Mouse (Mus musculus): ENCODE results near the gene Tmprss6.
A peak's percentile ranks its signal among the peaks of the same experiment; 100 is the strongest.

Gene Tmprss6

DNA sequence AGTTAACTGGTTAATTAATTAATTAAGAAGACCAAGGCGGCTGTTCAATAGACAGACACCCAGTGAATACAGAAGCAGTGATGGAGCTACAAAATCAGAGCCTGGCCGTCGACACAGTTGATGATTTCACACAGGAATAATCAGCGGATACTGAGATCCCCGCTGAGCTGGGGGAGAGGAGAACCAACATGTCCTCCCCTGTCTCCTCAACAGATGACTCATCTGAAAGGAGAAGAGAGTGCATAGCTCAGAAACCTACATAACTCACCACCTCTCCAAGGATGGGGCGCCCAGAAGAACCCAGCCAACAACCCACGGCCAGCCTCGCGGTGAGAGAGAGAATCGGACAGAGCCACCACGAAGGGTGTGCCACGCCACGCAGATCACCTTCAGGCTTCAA, 48.0 kb downstream of the Tmprss6 start:
- DNase-seq (ENCODE audit: low spot score): no peak

DNA sequence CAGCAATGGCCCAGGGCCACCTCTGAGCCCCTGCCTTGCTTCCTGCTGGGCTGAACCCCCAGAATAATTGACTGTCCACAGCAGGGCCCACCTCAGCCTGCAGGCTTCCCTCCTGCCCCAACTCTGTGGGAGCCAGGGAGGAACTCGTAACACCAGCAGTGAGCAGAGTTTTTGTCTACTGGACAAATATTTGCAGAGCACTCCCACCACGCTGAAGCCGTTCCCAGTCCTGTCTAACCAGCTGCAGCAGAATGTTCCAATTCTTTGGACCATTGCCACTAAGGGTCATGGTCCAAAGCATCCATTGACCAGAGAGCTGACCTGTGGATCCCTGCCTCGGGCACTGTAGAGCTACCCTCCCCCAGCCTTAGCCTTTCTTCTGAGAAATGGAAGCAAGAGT, 51.5 kb downstream of the Tmprss6 start:
- DNase-seq (ENCODE audit: low spot score): no peak

DNA sequence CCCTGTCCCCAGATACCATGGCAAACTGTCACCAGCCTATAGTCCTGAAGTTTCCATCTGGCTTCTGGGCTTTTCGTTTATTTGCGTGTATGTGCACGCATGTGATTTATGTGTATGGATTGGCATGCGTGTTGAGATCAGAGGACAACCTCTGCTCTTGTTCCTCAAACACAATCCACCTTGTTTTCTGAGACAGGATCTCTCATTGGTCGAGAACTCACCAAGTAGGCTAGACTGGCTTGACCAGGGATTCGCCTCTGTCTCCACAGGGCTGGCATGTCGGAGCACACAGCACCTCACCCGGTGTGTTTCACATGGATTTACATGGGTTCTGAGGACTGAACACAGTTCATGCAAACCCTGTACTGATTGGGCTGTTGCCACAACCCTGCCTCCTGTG, 54.3 kb downstream of the Tmprss6 start:
- DNase-seq (ENCODE audit: low spot score): no peak

DNA sequence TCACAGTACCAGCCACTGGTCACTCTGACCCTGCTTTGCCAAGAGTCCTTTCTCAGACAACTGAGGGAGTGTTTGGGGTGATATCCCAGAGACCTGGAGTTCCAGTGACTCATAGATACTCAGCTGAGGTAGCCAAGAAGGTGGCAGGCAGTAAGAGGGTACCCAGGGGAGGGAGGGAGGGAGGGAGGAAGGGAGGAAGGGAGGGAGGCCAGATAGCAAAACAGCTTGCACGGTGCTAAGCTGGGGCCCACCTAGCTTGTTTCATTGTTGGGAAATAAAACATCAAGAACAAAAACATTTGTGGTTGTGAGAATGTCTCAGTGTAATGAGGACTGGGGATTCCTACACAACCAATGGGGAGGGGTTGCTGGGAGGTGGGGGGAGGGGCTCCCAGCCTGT, 54.7 kb downstream of the Tmprss6 start:
- DNase-seq (ENCODE audit: low spot score): no peak

DNA sequence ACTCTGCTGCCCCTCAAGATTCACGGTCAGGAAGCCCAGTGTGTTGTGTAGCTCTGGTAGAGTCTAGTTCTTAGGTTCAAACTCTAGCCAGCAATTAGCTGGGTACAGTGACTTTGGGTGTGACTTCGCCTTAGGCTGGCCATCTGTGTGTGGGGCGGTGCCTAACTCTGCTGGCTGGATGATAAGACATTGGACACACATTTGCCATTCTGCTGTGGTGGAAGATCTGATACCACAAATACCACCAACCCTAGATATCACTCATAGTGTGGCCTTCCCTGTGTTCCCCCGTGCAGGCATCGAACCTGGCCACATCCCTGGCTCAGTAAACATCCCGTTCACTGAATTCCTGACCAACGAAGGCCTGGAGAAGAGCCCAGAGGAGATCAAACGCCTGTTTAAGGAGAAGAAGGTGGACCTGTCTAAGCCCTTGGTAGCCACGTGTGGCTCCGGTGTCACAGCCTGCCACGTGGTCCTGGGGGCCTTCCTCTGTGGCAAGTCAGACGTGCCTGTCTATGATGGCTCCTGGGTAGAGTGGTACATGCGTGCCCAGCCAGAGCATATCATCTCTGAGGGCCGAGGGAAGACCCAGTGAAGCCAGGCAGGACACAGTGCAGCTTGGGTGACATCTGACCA, 55.2 kb downstream of the Tmprss6 start:
- peak; percentile 64 for DNase-seq (ENCODE audit: low spot score)

DNA sequence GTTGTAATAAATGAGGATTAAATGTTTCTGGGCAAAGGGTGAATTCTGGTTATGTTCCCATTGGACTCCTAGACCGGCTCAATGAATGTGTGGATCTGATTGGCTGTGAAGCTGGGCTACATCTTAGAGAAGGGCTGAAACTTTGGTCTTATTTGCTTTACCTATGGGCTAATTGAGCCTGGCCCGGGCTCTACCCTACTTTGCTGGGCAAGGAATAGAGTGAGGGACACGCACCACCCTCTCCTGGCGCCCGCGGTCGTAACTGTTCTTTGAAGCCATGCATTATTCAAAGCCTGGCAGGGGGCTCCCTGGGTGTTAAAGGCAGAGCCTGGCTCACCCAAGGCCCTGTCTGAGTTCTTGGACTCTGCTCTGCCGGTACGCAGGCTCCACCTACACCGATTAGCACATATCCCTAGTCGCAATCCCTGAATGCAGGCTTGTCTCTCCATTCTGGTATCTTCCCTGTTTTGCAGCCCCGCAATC, 58.8 kb downstream of the Tmprss6 start:
- DNase-seq (ENCODE audit: low spot score): no peak

DNA sequence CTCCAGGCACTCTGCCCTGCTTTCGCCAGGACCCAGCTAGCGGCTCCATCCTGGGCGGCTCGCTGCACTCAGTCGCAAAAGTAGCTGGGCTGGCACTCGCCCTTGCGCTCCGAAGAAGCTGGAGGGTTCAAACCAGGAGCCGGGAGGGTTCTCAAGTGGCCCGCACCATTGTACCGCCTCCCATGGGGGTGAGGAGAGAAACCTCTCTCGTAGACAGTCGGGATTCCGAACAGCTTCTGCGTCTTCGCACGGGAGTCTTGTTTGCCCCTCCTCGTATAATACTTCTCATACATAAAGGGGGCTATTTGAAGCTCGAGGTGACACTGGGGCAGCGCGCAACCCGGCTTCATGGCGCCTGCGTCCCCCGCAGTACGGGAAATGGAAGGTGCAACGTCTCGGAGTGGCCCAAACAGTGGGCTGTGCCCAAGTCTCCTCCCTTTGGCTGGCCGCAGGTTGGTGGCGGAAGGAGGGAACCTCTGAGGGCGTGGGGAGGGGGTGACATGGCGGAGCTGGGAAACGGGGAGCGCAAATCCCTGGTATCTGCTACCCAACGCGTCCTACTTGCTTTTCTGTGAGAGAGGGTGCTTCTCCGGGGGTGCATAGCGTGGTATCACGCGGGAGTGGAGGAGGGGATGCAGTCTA, 62.0 kb downstream of the Tmprss6 start, which contains the start of gene Mpst:
Mpst (plus strand) TSS at position 124 of the 642 bp plus-strand sequence.
- peak; percentile 90 for DNase-seq (ENCODE audit: low spot score)

DNA sequence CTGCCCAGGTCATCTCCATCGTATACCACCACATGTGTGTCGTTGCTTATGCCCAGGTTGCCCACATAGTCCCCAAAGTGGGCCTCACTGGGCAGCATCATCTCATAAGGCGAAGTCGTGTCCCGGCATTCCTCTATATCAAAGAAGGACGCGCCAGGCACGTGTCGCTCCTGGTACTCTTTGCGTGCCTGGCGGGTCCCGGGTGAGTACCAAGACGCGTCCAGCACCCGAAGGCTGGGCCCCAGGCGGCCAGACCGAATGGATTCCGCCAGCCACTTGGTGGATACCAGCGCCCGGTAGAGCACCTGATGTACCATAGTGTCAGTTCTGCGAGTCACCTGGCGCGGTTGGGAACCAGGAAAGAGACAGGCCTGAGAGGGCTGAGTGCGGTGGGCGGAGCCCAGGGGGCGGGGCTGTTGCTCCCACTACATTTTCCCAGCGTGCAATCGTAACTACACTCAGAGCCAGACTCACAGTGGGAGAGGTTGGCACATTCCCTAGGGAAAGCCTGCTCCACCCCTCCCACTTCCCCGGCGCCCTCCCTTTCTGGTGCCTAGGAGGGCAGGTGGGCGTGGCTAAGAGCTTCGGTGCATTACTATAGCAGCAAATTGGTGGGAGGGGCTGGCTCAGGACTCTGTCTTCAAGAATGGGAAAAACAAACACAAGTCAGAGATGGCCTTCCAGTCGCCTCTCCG, 62.8 kb downstream of the Tmprss6 start, which contains the start of gene Tst:
Tst (minus strand) TSS at position 391 of the 695 bp plus-strand sequence.
- DNase-seq (ENCODE audit: low spot score): peak; percentile 80

DNA sequence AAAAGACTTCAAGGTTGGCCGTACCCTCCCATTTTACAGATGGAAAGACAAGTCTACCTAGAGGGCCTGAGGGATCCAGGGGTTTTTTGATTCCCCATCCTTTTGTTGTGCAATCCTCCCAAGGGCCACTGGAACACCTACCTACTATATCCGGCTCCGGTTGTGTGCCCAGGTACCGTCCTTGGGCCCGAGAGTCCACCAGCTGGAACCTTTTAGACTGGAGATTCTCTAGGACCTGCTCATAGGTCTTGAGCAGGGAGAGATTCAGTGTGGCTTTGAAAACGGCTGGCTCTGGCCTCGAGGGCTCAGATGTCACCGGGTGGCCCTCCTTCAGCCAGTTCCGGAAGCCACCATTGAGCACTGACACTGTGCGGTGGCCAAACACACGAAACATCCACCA, 63.3 kb downstream of the Tmprss6 start:
- DNase-seq (ENCODE audit: low spot score): no peak

DNA sequence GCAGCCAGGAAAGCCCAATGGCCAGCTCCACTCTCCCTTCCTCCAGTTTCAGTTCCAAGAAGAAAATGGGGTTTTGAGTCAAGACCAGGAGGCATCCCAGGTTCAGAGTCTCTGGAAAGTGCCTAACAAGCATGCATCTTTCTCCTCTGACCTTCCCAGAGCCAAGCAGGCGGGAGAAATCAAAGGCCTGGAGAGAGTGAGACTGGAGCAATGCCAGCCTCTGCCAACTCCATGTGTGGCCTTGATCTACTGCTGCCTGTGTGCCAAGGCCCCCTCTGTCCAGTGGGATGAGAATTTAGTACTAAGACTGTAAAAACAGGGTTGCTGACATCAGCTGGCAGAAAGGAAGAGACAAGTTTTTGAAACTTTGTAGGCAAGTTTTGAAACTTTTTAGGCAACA, 64.5 kb downstream of the Tmprss6 start:
- no peak for DNase-seq (ENCODE audit: low spot score)

DNA sequence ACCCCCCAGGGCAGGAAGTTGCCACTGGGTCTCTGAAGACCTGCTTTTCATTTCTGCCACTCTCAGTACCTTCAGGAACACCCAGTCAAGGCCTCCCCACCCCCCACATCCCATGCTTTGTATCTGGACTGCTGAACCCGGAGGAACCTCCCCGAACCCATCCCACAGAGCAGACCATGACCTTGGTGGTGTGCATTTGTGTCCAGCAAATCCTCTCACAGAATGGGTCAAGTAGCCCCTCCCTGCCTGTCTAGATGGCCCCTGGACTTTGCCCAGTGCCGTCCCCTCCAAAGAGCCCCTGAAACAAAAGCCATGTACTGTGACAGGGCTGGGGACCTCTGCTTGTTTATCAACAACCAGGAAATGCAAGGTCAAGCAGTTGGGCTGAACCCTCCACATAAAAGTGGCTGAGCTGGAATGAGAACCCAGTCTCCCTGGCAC, 65.1 kb downstream of the Tmprss6 start:
- DNase-seq (ENCODE audit: low spot score): no peak

DNA sequence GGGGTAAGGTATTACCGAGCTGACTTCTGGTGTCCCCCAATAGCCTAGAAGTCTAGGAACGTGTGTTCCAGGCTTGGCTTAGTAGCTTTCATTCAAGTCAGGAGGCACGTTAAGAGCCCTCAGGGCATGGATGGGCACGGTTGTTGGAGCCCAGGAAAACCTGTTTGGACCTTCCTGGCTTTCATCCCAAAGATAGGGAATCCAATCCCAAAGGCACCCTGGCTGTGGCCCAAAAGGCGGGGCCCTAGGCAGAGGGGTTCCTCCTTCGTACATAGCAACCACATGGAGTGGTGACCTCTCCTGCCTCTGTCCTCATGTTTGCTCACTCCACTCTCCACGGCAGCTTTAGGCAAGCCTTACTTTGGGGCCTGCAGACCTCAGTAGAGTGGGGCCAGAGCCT, 66.0 kb downstream of the Tmprss6 start:
- DNase-seq (ENCODE audit: low spot score): no peak

DNA sequence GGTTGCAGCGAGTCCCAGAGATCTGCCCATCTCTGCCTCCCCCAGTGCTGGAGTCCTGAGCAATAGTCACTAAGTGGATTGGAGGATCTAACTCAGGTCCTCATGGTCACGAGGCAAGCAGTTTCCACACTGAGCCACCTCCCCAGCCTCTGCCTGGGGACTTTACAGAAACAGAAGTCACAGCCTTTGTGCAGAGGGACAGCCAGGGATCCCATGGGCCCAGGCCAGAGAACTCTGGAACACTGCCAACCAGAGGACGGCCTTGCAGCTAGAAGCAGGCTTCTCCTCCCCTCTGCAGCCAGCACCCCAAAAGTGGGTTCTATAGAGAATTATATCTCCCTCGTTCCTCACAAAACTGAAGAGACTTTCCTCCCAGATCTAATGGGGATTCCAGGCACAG, 66.5 kb downstream of the Tmprss6 start:
- no peak for DNase-seq (ENCODE audit: low spot score)

DNA sequence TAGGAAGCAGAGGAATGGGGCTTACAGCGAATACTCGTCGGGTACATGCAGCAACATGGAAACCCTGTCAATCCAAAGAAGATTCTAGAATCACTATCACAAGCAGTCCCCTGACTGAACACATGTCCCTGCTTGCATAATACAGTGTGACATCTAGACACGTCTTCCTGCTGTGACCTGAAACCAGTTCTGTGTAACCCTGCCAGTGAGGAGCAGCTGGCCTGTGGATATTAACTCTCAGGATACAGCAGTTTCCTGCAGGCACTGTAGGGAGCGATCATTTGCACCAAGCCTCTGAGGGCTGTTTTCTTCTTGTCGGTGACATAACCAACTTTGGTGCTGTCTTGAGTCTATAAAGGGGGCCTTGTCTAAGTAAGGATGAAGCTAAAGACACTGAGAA, 67.1 kb downstream of the Tmprss6 start:
- DNase-seq (ENCODE audit: low spot score): no peak

DNA sequence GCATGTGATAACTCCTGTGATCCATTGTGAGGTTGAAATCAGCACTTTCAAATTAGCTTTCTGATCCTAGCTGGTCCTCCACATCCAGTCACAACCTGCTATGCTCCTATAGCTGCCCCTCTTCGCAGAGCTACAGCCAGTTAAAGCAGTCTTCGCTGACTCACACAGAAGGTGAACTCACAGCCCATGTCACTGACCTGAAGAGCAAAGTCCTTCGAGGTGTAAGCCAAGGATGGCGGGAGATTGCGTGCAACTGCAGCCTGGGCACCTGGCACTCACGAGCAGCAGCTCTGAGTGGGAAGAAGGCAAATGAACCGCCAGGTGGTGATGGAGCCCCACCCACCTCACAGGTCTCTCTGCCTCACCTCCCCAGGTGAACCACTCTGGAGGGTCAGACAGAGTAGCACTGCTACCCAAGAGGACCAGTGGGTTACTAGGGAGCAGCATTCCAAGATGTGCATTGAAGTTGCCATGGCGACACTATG, 72.9 kb downstream of the Tmprss6 start, which contains the start of gene Tex33:
Tex33 (minus strand) TSS at position 435 of the 485 bp plus-strand sequence.
- DNase-seq (ENCODE audit: low spot score): no peak

DNA sequence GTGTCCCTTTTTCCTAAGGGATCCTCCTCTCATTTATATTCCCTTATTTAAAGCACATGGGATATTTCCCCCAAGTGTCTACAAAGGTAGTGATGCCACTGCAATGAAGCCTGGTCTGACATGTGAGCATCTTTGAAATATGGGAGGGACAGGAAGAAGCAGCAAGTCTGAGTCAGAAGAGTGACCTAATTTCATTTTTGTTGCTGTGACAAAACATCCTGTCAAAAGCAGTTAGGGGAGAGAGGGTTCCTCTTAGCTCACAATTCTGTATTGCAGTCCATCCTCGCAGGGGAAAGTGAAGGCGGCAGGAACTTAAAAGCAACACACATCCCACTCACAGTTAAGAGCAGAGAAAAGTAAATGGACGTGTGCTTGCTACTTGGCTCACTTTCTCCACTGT, 77.6 kb downstream of the Tmprss6 start:
- no peak for DNase-seq (ENCODE audit: low spot score)

Data from spleen, adult 12 weeks (tissue).